Mouse (Mus musculus) macrophage (primary cell): ENCODE results near the gene Zcchc12. TPM values are rescaled to one million over a fixed set of nuclear protein-coding genes. Genes with fewer than 3 reads are reported as not detected.

Experiments
- H3K27ac ChIP-seq: fragments of 350-480 bp; formaldehyde crosslinking; 2 replicates; pipeline ENCODE4 v1.9.0; 2021
- H3K36me3 ChIP-seq: fragments of 350-480 bp; formaldehyde crosslinking; 2 replicates; pipeline ENCODE4 v1.9.0; 2021; ENCODE audit errors: inconsistent target
- H3K4me3 ChIP-seq: fragments of 350-480 bp; formaldehyde crosslinking; 2 replicates; pipeline ENCODE4 v1.9.0; 2021; ENCODE audit errors: inconsistent target
- H3K79me2 ChIP-seq: fragments of 350-480 bp; formaldehyde crosslinking; 2 replicates; pipeline ENCODE4 v1.9.0; 2021; ENCODE audit errors: inconsistent target
- WGBS: methylation state at CpG from one replicate; pipeline ENCODE4 v1.1.7; 2026; ENCODE audit warnings: inconsistent platforms; ENCODE audit not compliant: missing documents; 5-methylcytosine and 5-hydroxymethylcytosine counted together
- polyA plus RNA-seq: library from polyadenylated mRNA; stranded (reverse); fragments of 250-400 nt; gene quantifications from 3 replicates; pipeline ENCODE4 v1.2.4, GENCODE M21; 2018; ENCODE audit warnings: inconsistent platforms
- total RNA-seq, 78 experiments: library from RNA; depleted of rRNA; stranded (reverse); fragments of 250-400 nt; gene quantifications; 1 replicate in 9 of 78; 2 replicates in 24 of 78; 3 replicates in 43 of 78; 4 replicates in 2 of 78; pipeline ENCODE4 v1.2.4; 2018; ENCODE audit warnings: inconsistent platforms in 56 of 78

Zcchc12 gene
- total RNA-seq (2018; cell fraction: chromatin; rRNA removed): not detected
- not detected for total RNA-seq (2018; cell fraction: cytosol; rRNA removed)
- total RNA-seq (2018; cell fraction: nucleus; rRNA removed): under 1 TPM in 2 of 26 experiments, not detected in 24; 0.41 to 0.46 TPM
- polyA plus RNA-seq: not detected in 3 replicates

GRCm38 (mm10) chrX:36195736-36196525, at the start of gene Zcchc12:
TSS of gene Zcchc12 (plus strand) at chrX:36195904.
- no peak within 1 kb of the TSS for H3K27ac ChIP-seq

DNA sequence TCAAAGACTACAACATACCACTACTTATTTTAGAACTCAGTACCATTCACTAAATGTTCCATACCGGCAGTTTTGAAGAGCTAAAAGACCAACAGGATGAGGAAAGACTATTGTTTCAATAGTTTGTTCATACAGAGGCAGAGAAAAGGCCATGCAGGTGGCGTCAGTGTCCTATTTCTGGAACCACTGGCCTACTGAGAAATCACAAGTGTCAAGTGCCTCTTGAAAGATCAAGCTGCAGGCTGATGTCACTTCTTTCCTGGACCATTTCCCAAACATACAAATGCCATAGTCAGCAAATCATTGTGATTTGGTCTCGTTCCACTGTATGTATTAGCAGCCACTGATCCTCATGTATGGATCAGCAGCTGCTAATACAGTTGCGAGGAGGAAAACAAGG, 49.0 kb upstream of the Zcchc12 start:
- 75% methylated on average over 4 of the region's 4 CpGs for whole genome bisulfite sequencing
- H3K4me3 ChIP-seq: no peak overlapping the region
- no peak overlapping the region for H3K27ac ChIP-seq
- H3K79me2 ChIP-seq: no peaks in the 10 kb centered on the region
- H3K36me3 ChIP-seq: no peaks in the 10 kb centered on the region

More at GRCm38 (mm10) chrX:36195736-36196525, at the start of gene Zcchc12:
- Histone ChIP-seq H3K36me3 (no peaks in the 10 kb centered on the region), H3K79me2 (no peaks in the 10 kb centered on the region), H3K4me3 (no peak within 1 kb of the TSS)
- 35% methylated on average over 24 of the region's 28 CpGs for WGBS

DNA sequence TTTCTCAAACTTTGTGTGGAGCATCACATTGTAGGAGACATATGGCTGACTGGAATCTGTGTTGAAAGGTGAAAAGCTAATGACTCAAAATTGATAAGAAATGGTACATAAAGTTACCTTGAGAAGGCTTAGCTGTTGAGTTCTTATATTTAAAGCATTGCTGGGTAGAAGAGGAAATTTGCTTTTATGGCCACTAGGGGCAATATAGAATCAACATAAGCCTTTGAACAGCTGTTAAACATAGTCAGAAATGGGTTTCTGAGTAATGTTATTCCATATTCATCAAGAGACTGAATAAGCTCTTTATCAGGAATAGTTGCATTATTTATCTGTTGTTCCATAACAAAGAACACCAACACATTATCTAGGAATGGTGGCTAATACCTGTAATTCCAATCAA, 45.6 kb upstream of the Zcchc12 start:
- Histone ChIP-seq H3K4me3 (no peak overlapping the region), H3K36me3 (no peaks in the 10 kb centered on the region), H3K27ac (no peak overlapping the region), H3K79me2 (no peaks in the 10 kb centered on the region)

DNA sequence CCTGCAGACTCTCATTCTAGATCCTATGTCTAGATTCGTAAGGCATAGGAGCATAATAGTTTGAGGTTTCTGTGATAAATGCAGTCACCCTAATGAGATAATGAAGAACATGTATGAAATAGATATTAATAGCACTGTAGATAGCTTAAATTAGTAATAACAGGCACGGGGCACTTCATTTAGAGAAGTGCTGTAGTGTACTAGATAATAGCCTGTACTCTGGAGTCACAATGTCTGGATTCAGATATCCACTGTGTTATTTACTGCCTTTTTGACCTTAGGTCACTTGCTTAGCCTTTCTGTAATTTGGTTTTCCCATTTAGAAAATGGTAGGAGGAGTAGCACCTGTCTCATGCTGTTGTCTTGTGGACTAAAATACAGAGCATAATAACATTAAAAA, 39.0 kb upstream of the Zcchc12 start:
- Histone ChIP-seq H3K4me3 (no peak overlapping the region), H3K79me2 (no peaks in the 10 kb centered on the region), H3K27ac (no peak overlapping the region), H3K36me3 (no peaks in the 10 kb centered on the region)
- 88% methylated on average over 2 of the region's 2 CpGs for whole genome bisulfite sequencing

GRCm38 (mm10) chrX:36161567-36161966, 34.1 kb upstream of the Zcchc12 start:
- 69% methylated on average over 4 of the region's 4 CpGs for WGBS
- no peak overlapping the region for H3K27ac ChIP-seq
- H3K36me3 ChIP-seq: no peaks in the 10 kb centered on the region
- no peaks in the 10 kb centered on the region for H3K79me2 ChIP-seq
- no peak overlapping the region for H3K4me3 ChIP-seq

DNA sequence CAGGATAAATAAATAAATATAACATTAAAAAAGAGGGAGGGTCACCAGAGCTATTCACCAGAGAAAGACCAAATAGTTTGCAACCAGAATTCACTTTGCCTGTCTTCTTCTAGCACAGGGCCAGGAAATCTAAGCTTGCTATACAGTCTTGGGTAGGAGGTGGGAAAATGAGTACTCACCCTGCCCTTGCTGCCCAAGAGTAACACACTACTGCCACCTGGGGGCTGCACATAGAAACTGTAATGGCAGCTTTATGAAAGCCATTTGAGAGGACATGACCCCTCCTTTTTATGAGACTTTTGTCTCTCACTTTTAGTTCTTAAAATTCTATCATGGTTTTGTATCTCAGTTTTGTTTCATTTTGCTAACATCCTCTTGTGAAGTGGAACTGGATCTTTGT, 12.1 kb upstream of the Zcchc12 start:
- no peak overlapping the region for H3K4me3 ChIP-seq

DNA sequence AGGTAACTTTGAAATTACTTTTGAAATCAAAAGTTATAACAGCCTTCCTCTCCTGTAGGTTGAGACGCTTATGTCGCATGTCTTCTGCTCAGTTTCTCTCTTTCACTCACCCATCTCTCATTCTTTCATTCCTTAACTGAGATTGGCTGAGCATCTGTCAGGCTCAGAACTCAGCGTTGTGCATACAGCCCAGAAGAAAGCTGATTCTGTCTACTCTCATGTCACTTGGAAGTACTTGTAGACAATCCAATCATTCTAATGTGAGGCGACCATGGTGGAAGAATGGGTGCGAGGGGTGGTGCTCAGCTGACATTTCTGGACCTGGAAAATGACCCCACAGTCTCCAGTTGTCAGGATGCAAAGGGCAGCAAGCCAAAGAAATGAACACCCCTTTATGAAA, 9.7 kb upstream of the Zcchc12 start:
- no peaks in the 10 kb centered on the region for H3K79me2 ChIP-seq
- WGBS: 73% methylated on average over 5 of the region's 5 CpGs
- H3K27ac ChIP-seq: no peak overlapping the region
- H3K36me3 ChIP-seq: no peaks in the 10 kb centered on the region
- no peak overlapping the region for H3K4me3 ChIP-seq

More for the DNA sequence above, 12.1 kb upstream of the Zcchc12 start:
- no peaks in the 10 kb centered on the region for H3K36me3 ChIP-seq
- H3K27ac ChIP-seq: no peak overlapping the region
- H3K79me2 ChIP-seq: no peaks in the 10 kb centered on the region

DNA sequence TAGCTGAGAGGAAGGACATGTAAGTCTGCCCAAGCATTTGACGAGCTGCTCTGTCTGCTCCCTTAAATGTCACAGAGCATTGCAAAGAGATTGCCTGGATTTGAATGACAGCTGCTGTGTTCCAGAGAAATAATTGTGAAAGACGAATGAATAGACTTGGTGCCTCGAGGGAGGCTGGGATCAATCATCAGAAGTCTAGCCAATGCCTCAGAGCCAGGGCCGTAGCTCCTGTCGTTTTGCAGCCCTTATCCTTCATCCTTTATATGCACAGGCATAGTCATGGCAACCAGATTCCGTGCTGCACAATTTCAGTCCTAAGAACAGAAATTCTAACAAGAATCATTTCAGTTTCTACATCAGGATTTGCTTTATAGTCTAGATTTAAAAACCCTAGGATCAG, 9.3 kb upstream of the Zcchc12 start:
- no peaks in the 10 kb centered on the region for H3K79me2 ChIP-seq
- H3K4me3 ChIP-seq: no peak overlapping the region
- 77% methylated on average over 6 of the region's 6 CpGs for WGBS
- no peaks in the 10 kb centered on the region for H3K36me3 ChIP-seq
- H3K27ac ChIP-seq: no peak overlapping the region

- 60% methylated on average over 6 of the region's 6 CpGs for WGBS
Observed at GRCm38 (mm10) chrX:36193951-36194350, 1.8 kb upstream of the Zcchc12 start.

DNA sequence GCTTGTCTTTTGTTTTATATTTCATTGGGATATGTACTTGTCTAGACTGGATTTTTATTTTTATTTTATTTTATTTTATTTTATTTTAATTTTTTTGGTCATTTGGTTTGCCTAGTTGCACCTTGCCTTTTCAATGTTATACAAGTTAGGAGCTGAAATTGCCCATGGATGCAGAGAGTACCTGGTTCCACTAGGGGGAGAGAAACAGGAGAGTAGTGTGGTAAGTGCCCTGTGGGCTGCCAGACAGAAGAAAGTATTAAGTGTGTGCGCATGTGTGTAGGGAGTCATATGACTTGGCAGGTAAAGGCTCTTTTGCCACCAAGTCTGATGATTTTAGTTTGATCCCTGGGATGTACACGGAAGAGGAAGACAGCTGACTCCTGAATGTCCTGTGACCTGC, 13.8 kb downstream of the Zcchc12 start:
- WGBS: 53% methylated on average over 2 of the region's 2 CpGs
- Histone ChIP-seq H3K4me3 (no peak overlapping the region), H3K27ac (no peak overlapping the region), H3K79me2 (no peaks in the 10 kb centered on the region), H3K36me3 (no peaks in the 10 kb centered on the region)

More at GRCm38 (mm10) chrX:36193951-36194350, 1.8 kb upstream of the Zcchc12 start:
- H3K79me2 ChIP-seq: no peaks in the 10 kb centered on the region
- no peak overlapping the region for H3K4me3 ChIP-seq
- no peak overlapping the region for H3K27ac ChIP-seq
- no peaks in the 10 kb centered on the region for H3K36me3 ChIP-seq

DNA sequence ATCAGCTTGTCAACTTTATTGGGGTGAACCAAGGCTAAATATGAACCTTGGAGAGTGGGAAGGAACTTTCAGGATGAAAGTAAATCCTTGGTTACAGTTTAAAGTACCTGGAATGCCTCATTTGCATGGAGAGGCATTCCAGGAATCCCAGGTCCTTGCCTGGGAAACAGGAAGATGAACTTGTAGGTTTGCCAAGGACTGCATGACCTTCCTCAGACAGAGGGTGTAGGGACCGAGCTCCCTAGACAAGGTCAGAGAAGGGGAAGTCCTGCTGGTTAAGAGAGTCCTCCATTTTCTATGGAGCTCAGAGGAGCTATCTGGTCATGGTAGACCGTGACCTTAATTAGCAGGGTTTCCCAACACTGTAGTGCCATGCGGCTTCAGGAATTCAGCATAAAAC, 15.5 kb downstream of the Zcchc12 start:
- Histone ChIP-seq H3K4me3 (no peak overlapping the region), H3K27ac (no peak overlapping the region), H3K79me2 (no peaks in the 10 kb centered on the region), H3K36me3 (no peaks in the 10 kb centered on the region)
- 86% methylated on average over 3 of the region's 3 CpGs for WGBS

GRCm38 (mm10) chrX:36221366-36221765, 25.7 kb downstream of the Zcchc12 start:
- H3K79me2 ChIP-seq: no peaks in the 10 kb centered on the region
- WGBS: 50% methylated on average over 1 of the region's 2 CpGs
- no peak overlapping the region for H3K4me3 ChIP-seq
- no peak overlapping the region for H3K27ac ChIP-seq
- no peaks in the 10 kb centered on the region for H3K36me3 ChIP-seq

- no peak overlapping the region for H3K4me3 ChIP-seq
- 22% methylated on average over 7 of the region's 7 CpGs for WGBS
- no peaks in the 10 kb centered on the region for H3K79me2 ChIP-seq
- no peak overlapping the region for H3K27ac ChIP-seq
- H3K36me3 ChIP-seq: no peaks in the 10 kb centered on the region
Observed at GRCm38 (mm10) chrX:36225777-36226176, 30.1 kb downstream of the Zcchc12 start.

DNA sequence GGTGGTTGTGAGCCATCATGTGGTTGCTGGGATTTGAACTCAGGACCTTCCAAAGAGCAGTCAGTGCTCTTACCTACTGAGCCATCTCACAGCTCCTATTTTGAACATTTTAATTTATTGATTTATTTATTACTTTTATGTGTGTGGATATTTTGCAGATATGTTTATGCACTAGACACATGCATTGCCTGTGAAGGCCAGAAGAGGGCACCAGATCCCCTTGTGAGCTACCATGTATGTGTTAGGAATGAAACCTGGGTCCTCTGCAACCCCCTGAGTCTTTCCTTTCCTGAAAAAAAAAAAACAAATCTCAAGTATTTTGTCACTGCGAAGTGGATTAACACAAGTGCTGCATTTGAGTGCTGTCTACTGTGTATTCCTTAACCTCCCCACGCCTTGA, 30.9 kb downstream of the Zcchc12 start:
- Histone ChIP-seq H3K36me3 (no peaks in the 10 kb centered on the region), H3K27ac (no peak overlapping the region), H3K4me3 (no peak overlapping the region), H3K79me2 (no peaks in the 10 kb centered on the region)
- WGBS: 53% methylated on average over 2 of the region's 2 CpGs

DNA sequence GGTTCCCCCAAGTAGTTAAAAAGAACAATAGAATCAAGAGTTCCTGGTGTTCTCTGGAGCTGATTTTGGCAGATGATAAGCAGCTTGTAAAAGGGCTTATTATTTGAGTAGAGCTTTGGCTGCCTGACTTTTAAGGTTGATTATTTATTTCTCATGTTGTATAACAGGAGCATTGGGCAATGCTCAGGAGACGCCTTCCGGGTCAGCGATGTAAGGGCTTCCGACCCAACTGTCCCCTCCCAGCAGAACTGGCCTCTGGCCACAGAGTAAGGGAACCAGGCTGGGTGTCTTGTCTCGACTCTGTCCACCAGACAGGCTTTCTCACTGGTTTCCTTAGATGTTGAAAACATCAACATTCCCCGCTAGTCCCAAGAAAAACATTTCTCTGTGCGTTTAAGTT, 33.2 kb downstream of the Zcchc12 start:
- 61% methylated on average over 7 of the region's 7 CpGs for WGBS
- H3K27ac ChIP-seq: peak overlapping the region; percentile 42
- H3K79me2 ChIP-seq: no peaks in the 10 kb centered on the region
- H3K4me3 ChIP-seq: no peak overlapping the region
- H3K36me3 ChIP-seq: no peaks in the 10 kb centered on the region

DNA sequence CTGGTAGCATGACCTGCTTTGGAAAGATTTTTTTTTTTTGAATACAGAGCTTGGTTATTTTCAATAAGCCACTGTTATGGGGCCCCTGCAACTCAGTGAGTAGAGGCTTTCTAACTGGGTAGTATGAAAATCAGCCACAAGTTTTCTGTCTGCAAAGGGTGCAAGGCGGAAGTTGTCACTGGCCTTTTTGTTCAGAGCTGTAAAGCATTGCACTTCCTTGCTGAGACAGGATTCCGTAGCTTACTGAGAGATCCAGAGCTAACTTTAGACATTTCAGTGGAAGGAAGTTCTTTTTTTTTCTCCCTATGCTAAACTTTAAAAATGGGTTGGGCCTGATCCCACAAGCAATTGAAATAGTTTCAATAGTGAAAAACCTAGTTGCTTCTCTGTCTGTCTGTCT, 33.6 kb downstream of the Zcchc12 start:
- WGBS: 23% methylated on average over 2 of the region's 2 CpGs
- no peak overlapping the region for H3K4me3 ChIP-seq
- no peaks in the 10 kb centered on the region for H3K79me2 ChIP-seq
- peak overlapping the region; percentile 42 for H3K27ac ChIP-seq
- no peaks in the 10 kb centered on the region for H3K36me3 ChIP-seq
